Mouse (Mus musculus) lung, postnatal 10 days (tissue): ENCODE results near the gene Selenot.

Source experiments
- DNase-seq: peaks from one replicate; pipeline ENCODE4 v3.0.0; 2021

Gene Selenot

DNA sequence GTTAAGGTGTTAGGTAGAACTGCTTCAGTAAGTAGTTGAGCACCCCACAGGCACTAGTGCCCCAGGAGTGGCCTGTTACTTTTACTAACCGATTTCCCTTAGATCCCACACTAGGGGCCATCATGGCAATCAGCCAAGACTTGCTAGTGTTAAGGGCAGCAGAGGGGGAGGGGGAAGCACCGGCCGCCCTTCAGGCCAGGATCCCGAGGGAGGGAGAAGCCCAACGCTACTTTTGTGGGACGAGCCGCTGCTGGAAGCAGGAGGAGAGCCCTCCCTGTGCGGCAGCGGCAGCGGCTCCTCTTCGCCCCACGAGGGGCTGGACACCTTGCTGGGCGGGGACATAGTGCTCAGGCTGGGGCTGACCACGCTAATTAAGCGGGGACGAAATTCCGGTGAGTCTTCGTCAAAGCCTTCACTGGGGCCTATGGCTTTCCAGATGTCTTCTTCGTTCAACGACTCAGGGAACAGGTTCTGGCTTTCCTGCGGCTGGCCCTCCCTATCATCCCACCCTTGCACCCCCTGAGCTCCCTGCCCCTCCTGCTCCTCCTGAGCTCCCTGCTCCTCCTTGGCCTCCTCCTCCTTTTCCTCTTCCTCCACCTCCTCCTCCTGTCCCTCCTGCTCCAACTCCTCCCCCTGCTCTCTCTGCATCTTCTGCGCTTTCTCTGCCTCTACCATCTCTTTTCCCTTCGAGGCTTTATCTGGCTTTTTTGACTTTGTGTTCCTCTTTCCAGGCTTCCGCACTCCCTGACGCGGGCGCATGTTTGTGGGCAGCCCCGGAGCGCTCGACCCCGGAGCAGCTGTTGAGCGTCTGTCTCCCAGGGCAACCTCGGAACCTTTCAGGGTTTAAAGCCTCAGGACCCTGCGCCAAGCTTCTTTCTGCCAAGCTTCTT, 60.2 kb downstream of the Selenot start, which contains the start of gene Erich6:
Gene Erich6, minus strand, starts transcription at position 802 of the 890 bp plus-strand sequence.
- peak; percentile 25 for DNase-seq
